Mouse (Mus musculus) ES-E14 (cell line): ENCODE measurements around the gene Tle4. TPM values are rescaled to one million over a fixed set of nuclear protein-coding genes. Genes with fewer than 3 reads are reported as not detected.

ENCODE experiments used
- DNase-seq: peaks from one replicate; pipeline ENCODE4 v3.0.0-alpha.2; 2013; ENCODE audit warnings: low read depth, low spot score
- H3K27ac ChIP-seq: 2 replicates; pipeline ENCODE4 v1.5.1; 2012; ENCODE audit warnings: low read depth, mild to moderate bottlenecking, low read length, moderate library complexity, mixed read lengths; ENCODE audit not compliant: poor library complexity, insufficient read depth, severe bottlenecking
- H3K36me3 ChIP-seq: 2 replicates; pipeline ENCODE4 v1.6.1; 2012; ENCODE audit warnings: mild to moderate bottlenecking, low read length, moderate library complexity, mixed read lengths; ENCODE audit not compliant: control insufficient read depth, poor library complexity, insufficient read depth, severe bottlenecking
- H3K4me1 ChIP-seq, 2 experiments: fragments of 150-350 bp in 1 of 2; sonication (generic) in 1 of 2; 2 replicates each; pipeline ENCODE4 v1.6.1; 2012; ENCODE audit warnings: low read length in 2 of 2, mild to moderate bottlenecking in 1 of 2, mixed read lengths in 1 of 2; ENCODE audit not compliant: control insufficient read depth in 2 of 2, insufficient read depth in 2 of 2, poor library complexity in 1 of 2
- H3K4me3 ChIP-seq, 2 experiments: fragments of 150-350 bp in 1 of 2; sonication (generic) in 1 of 2; 2 replicates each; pipeline ENCODE4 v1.5.1; 2012; ENCODE audit warnings: low read length in 2 of 2, low read depth in 1 of 2, mild to moderate bottlenecking in 1 of 2, mixed read lengths in 1 of 2; ENCODE audit not compliant: insufficient read depth in 1 of 2, poor library complexity in 1 of 2, severe bottlenecking in 1 of 2
- H3K9ac ChIP-seq: 2 replicates; pipeline ENCODE4 v1.6.1; 2012; ENCODE audit warnings: low read depth, mild to moderate bottlenecking, low read length, mixed read lengths; ENCODE audit not compliant: poor library complexity, insufficient read depth, severe bottlenecking
- H3K9me3 ChIP-seq: fragments of 150-350 bp; sonication (generic); 2 replicates; pipeline ENCODE4 v1.6.1; 2012; ENCODE audit warnings: low read depth, mild to moderate bottlenecking, low read length; ENCODE audit not compliant: control insufficient read depth, insufficient read depth
- CHD2 ChIP-seq: IDR thresholded peaks from 2 replicates; pipeline ENCODE4 v1.6.1; 2014; ENCODE audit warnings: mild to moderate bottlenecking, low read depth, low read length, inconsistent platforms
- HCFC1 ChIP-seq: IDR thresholded peaks from 2 replicates; pipeline ENCODE4 v1.6.1; 2012; ENCODE audit warnings: low read length, inconsistent platforms, borderline replicate concordance; ENCODE audit not compliant: insufficient read depth
- MAFK ChIP-seq: IDR thresholded peaks from 2 replicates; pipeline ENCODE4 v1.6.1; 2014; ENCODE audit warnings: mild to moderate bottlenecking, low read depth, low read length, inconsistent platforms; ENCODE audit not compliant: insufficient read depth
- ZC3H11A ChIP-seq: IDR thresholded peaks from 2 replicates; pipeline ENCODE4 v1.6.1; 2012; ENCODE audit warnings: low read depth, mild to moderate bottlenecking, inconsistent platforms, low read length, borderline replicate concordance
- ZNF384 ChIP-seq: IDR thresholded peaks from 2 replicates; pipeline ENCODE4 v1.6.1; 2012; ENCODE audit warnings: low read depth, low read length, inconsistent platforms
- in situ Hi-C, 2 experiments: fragments of 600-800 bp; cut with MboI; formaldehyde crosslinking; loops; one replicate each; pipeline ENCODE4 v1.15.1; 2025; ENCODE audit warnings: low sequenced_read_pairs in 2 of 2, inconsistent platforms in 1 of 2; ENCODE audit not compliant: unreplicated experiment in 2 of 2
- total RNA-seq: library from RNA; depleted of rRNA; stranded (reverse); fragments of 300-350 nt; gene quantifications from 2 replicates; pipeline ENCODE4 v1.2.3, GENCODE M21; 2012

Tle4 gene
- total RNA-seq, 1 experiment = 45.7 TPM

- no peaks in the 10 kb centered on the region; a peak in 1 of 4 replicates for H3K4me1 ChIP-seq
- no peaks in the 10 kb centered on the region for H3K36me3 ChIP-seq
- TF ChIP-seq HCFC1 = no peak
- no peak for TF ChIP-seq ZNF384
- TF ChIP-seq MAFK = no peak
- no peak for TF ChIP-seq ZC3H11A
- no peak for TF ChIP-seq CHD2
- no peak overlapping the region for H3K9ac ChIP-seq
- no peak for DNase-seq
- no peaks in the 10 kb centered on the region for H3K9me3 ChIP-seq
- H3K4me3 ChIP-seq = no peak overlapping the region
- H3K27ac ChIP-seq = no peak overlapping the region
- in situ Hi-C loops = no loop called here
Measured at GRCm38 (mm10) chr19:14426244-14426868, 171.5 kb downstream of the Tle4 start.

GRCm38 (mm10) chr19:14425122-14425521 lies 172.7 kb downstream of the Tle4 start:
- Histone ChIP-seq H3K36me3 (no peaks in the 10 kb centered on the region), H3K9ac (no peak overlapping the region), H3K27ac (no peak overlapping the region), H3K4me1 (no peaks in the 10 kb centered on the region; a peak in 1 of 4 replicates), H3K9me3 (no peaks in the 10 kb centered on the region), H3K4me3 (no peak overlapping the region)
- TF ChIP-seq CHD2 = no peak
- no peak for TF ChIP-seq MAFK
- TF ChIP-seq ZNF384 = no peak
- TF ChIP-seq ZC3H11A = no peak
- TF ChIP-seq HCFC1 = no peak
- in situ Hi-C loops = no loop called here
- DNase-seq = no peak

GRCm38 (mm10) chr19:14424016-14424964 lies 173.6 kb downstream of the Tle4 start:
- Histone ChIP-seq H3K4me3 (no peak overlapping the region), H3K9ac (no peak overlapping the region), H3K36me3 (no peaks in the 10 kb centered on the region), H3K4me1 (no peaks in the 10 kb centered on the region; a peak in 1 of 4 replicates), H3K9me3 (no peaks in the 10 kb centered on the region), H3K27ac (no peak overlapping the region)
- no peak for DNase-seq
- in situ Hi-C loops = no loop called here
- TF ChIP-seq MAFK (no peak), ZNF384 (no peak), ZC3H11A (no peak), HCFC1 (no peak), CHD2 (no peak)

- Histone ChIP-seq H3K27ac (no peak overlapping the region), H3K9me3 (no peaks in the 10 kb centered on the region), H3K9ac (no peak overlapping the region), H3K36me3 (no peaks in the 10 kb centered on the region), H3K4me3 (no peak overlapping the region), H3K4me1 (peaks cover 0 to 1% of the 10 kb centered on the region in 2 experiments; a peak in 2 of 4 replicates)
- in situ Hi-C loops = no loop called here
- TF ChIP-seq MAFK (no peak), ZNF384 (no peak), CHD2 (no peak), HCFC1 (no peak), ZC3H11A (no peak)
- DNase-seq = no peak
Measured at GRCm38 (mm10) chr19:14421691-14422090, 176.2 kb downstream of the Tle4 start.
